Mouse (Mus musculus) embryonic fibroblast, embryonic 13.5 days (primary cell): Measurements from ENCODE around the gene 1810010D01Rik.

Experiments
- CTCF ChIP-seq: IDR thresholded peaks from 2 replicates; pipeline ENCODE4 v1.5.1; 2011; ENCODE audit warnings: mild to moderate bottlenecking, control low read depth, low read length, moderate library complexity, borderline replicate concordance; ENCODE audit not compliant: insufficient read depth
- POLR2A ChIP-seq: IDR thresholded peaks from 2 replicates; pipeline ENCODE4 v1.6.1; 2011; ENCODE audit warnings: low read depth, mild to moderate bottlenecking, control low read depth, low read length, moderate library complexity

GRCm38 (mm10) chr7:145210477-145211070 lies 2.7 kb upstream of the 1810010D01Rik start:
- no peak for TF ChIP-seq CTCF
- no peak for TF ChIP-seq POLR2A
